Mouse (Mus musculus): Measurements from ENCODE around the gene Dirc2. TPM values are rescaled to one million over a fixed set of nuclear protein-coding genes. Genes with fewer than 3 reads are reported as not detected.

The Dirc2 gene
- polyA plus RNA-seq, 2 experiments, result 20.5 to 22.9 TPM

DNA sequence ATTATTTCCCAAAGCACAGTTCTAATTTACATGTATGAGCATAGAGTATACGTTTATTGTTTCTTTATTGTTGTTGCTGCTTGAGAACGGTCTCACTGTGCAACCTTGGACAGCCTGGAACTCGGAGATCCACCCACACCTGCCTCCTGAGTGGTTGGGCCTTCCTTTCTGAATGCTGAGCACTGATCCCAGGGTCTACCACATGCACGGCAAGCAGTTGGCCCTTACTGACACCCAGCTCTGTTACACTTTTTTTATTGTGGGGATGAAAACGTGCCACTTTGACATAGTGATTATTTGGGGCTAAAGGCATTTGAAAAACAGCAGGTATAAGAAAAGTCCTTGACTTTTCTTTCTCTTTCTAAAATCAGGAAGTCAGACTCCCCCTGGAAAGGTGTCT is 12.5 kb upstream of the Dirc2 start:
- H3K9me3 ChIP-seq (ENCODE audit: control insufficient read depth, low read length), result no peaks in the 10 kb centered on the region
- H3K4me2 ChIP-seq (replicated peaks; ENCODE audit: low read depth, low read length, severe bottlenecking), result no peak overlapping the region
- no peak for DNase-seq (ENCODE audit: low spot score)
- no peak for TF ChIP-seq POLR2A (IDR thresholded peaks at IDR 0.05; ENCODE audit: borderline replicate concordance, extremely low read depth, insufficient read depth, insufficient read length)
- ATAC-seq (ENCODE audit: low FRiP score, low read depth), result no peak
- no peaks in the 10 kb centered on the region for H3K4me1 ChIP-seq (ENCODE audit: control insufficient read depth, insufficient read depth, low read length)
- no peaks in the 10 kb centered on the region for H3K27me3 ChIP-seq (ENCODE audit: control insufficient read depth, insufficient read depth, low read length)
- 79% methylated on average over 5 of the region's 5 CpGs for WGBS
- no peak overlapping the region for H3K27ac ChIP-seq (replicated peaks; ENCODE audit: low read depth, low read length)
- no peak overlapping the region for H3K4me3 ChIP-seq (replicated peaks; ENCODE audit: low read length)
- H3K9ac ChIP-seq (ENCODE audit: low read depth, low read length, severe bottlenecking), result no peak overlapping the region
- no peaks in the 10 kb centered on the region for H3K36me3 ChIP-seq (ENCODE audit: control insufficient read depth, insufficient read depth, low read length)

DNA sequence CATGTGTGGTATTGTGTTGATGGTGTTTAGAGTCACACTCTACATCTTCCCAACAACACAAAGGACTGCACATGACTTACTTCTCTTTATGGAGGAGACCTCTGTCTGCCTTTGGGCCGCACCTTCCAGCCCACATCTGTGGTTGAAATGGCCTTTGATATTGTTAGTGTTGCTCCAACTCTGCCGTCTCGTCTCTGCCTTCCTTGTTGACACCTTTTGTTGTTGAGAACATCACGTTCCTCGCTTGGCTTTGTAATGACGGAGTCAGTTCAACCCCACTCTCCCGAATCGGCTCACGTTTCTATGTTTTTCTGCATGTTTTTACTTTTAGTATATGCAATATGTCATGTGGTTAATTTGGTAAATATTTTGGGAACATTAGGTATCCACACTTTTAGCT is 11.9 kb upstream of the Dirc2 start:
- Histone ChIP-seq H3K4me3 (replicated peaks; ENCODE audit: low read length) (no peak overlapping the region), H3K4me1 (ENCODE audit: control insufficient read depth, insufficient read depth, low read length) (no peaks in the 10 kb centered on the region), H3K27ac (replicated peaks; ENCODE audit: low read depth, low read length) (no peak overlapping the region), H3K9ac (ENCODE audit: low read depth, low read length, severe bottlenecking) (no peak overlapping the region), H3K36me3 (ENCODE audit: control insufficient read depth, insufficient read depth, low read length) (no peaks in the 10 kb centered on the region), H3K9me3 (ENCODE audit: control insufficient read depth, low read length) (no peaks in the 10 kb centered on the region), H3K27me3 (ENCODE audit: control insufficient read depth, insufficient read depth, low read length) (no peaks in the 10 kb centered on the region), H3K4me2 (replicated peaks; ENCODE audit: low read depth, low read length, severe bottlenecking) (no peak overlapping the region)
- no peak for TF ChIP-seq POLR2A (IDR thresholded peaks at IDR 0.05; ENCODE audit: borderline replicate concordance, extremely low read depth, insufficient read depth, insufficient read length)
- 90% methylated on average over 9 of the region's 9 CpGs for WGBS
- ATAC-seq (ENCODE audit: low FRiP score, low read depth) (no peak), DNase-seq (ENCODE audit: low spot score) (no peak)

DNA sequence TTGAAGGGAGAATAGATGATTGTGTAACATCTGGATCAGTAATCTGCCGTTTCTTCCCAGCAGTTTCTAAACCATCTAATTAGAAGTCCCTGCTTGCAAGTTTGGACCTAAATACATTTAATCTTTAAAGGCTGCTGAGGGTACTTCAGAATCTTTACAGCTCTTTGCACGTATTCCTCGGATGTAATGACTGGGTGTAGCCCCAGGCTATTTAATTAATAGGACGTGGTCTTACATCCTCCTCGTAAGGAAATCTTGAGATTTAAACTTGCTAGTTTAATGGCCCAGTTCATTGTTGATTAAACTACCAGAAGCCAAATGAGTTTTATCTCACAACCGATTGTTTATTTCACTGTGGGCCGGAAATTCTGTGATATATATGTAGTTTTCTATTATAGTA is 10.5 kb upstream of the Dirc2 start:
- H3K9me3 ChIP-seq (ENCODE audit: control insufficient read depth, low read length), result no peaks in the 10 kb centered on the region
- H3K27me3 ChIP-seq (ENCODE audit: control insufficient read depth, insufficient read depth, low read length), result no peaks in the 10 kb centered on the region
- no peak overlapping the region for H3K4me3 ChIP-seq (replicated peaks; ENCODE audit: low read length)
- no peaks in the 10 kb centered on the region for H3K36me3 ChIP-seq (ENCODE audit: control insufficient read depth, insufficient read depth, low read length)
- DNase-seq (ENCODE audit: low spot score) (no peak), ATAC-seq (ENCODE audit: low FRiP score, low read depth) (no peak)
- H3K27ac ChIP-seq (replicated peaks; ENCODE audit: low read depth, low read length), result no peak overlapping the region
- H3K4me2 ChIP-seq (replicated peaks; ENCODE audit: low read depth, low read length, severe bottlenecking), result no peak overlapping the region
- no peak for TF ChIP-seq POLR2A (IDR thresholded peaks at IDR 0.05; ENCODE audit: borderline replicate concordance, extremely low read depth, insufficient read depth, insufficient read length)
- no peaks in the 10 kb centered on the region for H3K4me1 ChIP-seq (ENCODE audit: control insufficient read depth, insufficient read depth, low read length)
- H3K9ac ChIP-seq (ENCODE audit: low read depth, low read length, severe bottlenecking), result no peak overlapping the region
- WGBS, result 32% methylated on average over 7 of the region's 7 CpGs

DNA sequence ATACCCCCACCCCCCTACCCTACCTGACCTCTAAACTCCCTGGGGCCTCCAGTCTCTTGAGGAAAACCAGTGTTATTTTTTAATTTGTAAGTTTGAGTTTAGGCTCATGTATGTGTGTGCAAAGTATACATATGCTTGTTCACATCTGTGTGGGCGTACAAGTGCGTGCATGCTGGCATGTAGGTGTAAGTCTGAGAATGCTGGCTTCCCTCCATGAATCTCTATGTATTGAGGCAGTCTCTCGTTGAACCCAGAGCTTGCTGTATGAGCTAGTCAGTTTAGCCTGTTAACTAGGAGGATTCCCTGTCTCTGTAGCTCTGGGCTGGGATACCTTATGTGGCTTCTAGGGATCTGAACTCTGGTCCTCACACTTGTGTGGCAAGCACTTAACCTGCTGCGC is 8.6 kb upstream of the Dirc2 start:
- Histone ChIP-seq H3K36me3 (ENCODE audit: control insufficient read depth, insufficient read depth, low read length) (no peaks in the 10 kb centered on the region), H3K4me3 (replicated peaks; ENCODE audit: low read length) (no peak overlapping the region), H3K9me3 (ENCODE audit: control insufficient read depth, low read length) (no peaks in the 10 kb centered on the region), H3K9ac (ENCODE audit: low read depth, low read length, severe bottlenecking) (no peak overlapping the region), H3K4me1 (ENCODE audit: control insufficient read depth, insufficient read depth, low read length) (no peaks in the 10 kb centered on the region), H3K27me3 (ENCODE audit: control insufficient read depth, insufficient read depth, low read length) (no peaks in the 10 kb centered on the region), H3K4me2 (replicated peaks; ENCODE audit: low read depth, low read length, severe bottlenecking) (no peak overlapping the region), H3K27ac (replicated peaks; ENCODE audit: low read depth, low read length) (no peak overlapping the region)
- 87% methylated on average over 4 of the region's 4 CpGs for WGBS
- DNase-seq (ENCODE audit: low spot score) (no peak), ATAC-seq (ENCODE audit: low FRiP score, low read depth) (no peak)
- no peak for TF ChIP-seq POLR2A (IDR thresholded peaks at IDR 0.05; ENCODE audit: borderline replicate concordance, extremely low read depth, insufficient read depth, insufficient read length)

DNA sequence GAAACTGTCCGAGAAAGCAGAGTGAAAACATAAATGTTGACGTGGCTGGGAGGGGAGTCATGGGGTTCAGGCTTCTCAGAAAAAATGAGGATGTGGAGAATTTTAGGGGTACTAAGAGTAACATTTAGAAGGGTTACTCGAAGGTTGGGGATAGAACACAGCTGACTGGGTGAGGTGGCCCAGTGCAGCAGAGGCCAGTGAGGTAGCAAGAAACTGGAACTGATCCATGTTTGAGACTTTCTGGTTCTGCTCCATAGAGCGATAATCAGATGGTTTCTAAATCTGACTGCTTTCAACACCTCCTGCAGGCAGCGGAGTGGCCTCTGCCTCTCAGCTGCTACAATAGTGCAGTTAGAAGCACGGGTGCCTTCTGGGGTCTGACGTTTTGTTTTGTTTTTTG is 7.6 kb upstream of the Dirc2 start:
- TF ChIP-seq POLR2A (IDR thresholded peaks at IDR 0.05; ENCODE audit: borderline replicate concordance, extremely low read depth, insufficient read depth, insufficient read length), result no peak
- Histone ChIP-seq H3K27ac (replicated peaks; ENCODE audit: low read depth, low read length) (no peak overlapping the region), H3K36me3 (ENCODE audit: control insufficient read depth, insufficient read depth, low read length) (no peaks in the 10 kb centered on the region)

DNA sequence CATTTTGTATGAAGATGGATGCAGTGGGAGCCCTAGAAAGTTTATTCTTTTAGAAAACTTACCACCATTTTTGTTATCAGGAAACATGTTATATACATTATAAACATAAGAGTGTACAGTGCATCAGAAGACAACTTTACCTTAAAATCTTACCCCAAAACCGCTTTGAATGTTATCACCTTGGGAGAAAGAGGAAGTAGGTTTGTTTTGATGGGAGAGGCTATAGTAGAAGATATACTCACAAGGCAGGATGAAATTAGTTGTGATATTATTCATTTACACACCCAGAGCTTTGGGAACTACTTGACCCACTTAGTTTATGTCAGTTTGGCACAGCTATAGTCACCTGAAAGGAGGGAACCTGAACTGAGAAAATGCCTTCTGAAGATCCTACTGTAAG is 6.7 kb upstream of the Dirc2 start:
- Histone ChIP-seq H3K36me3 (ENCODE audit: control insufficient read depth, insufficient read depth, low read length) (no peaks in the 10 kb centered on the region), H3K4me1 (ENCODE audit: control insufficient read depth, insufficient read depth, low read length) (peaks cover 5% of the 10 kb centered on the region), H3K27ac (replicated peaks; ENCODE audit: low read depth, low read length) (no peak overlapping the region), H3K4me3 (replicated peaks; ENCODE audit: low read length) (no peak overlapping the region), H3K27me3 (ENCODE audit: control insufficient read depth, insufficient read depth, low read length) (no peaks in the 10 kb centered on the region), H3K9me3 (ENCODE audit: control insufficient read depth, low read length) (no peaks in the 10 kb centered on the region), H3K4me2 (replicated peaks; ENCODE audit: low read depth, low read length, severe bottlenecking) (no peak overlapping the region), H3K9ac (ENCODE audit: low read depth, low read length, severe bottlenecking) (no peak overlapping the region)
- no peak for TF ChIP-seq POLR2A (IDR thresholded peaks at IDR 0.05; ENCODE audit: borderline replicate concordance, extremely low read depth, insufficient read depth, insufficient read length)
- no peak for DNase-seq (ENCODE audit: low spot score)
- WGBS, result 93% methylated on average over 1 of the region's 1 CpGs
- ATAC-seq (ENCODE audit: low FRiP score, low read depth), result no peak

More for the DNA sequence above, 7.6 kb upstream of the Dirc2 start:
- H3K4me1 ChIP-seq (ENCODE audit: control insufficient read depth, insufficient read depth, low read length), result no peaks in the 10 kb centered on the region
- WGBS, result 91% methylated on average over 7 of the region's 7 CpGs
- no peak overlapping the region for H3K4me3 ChIP-seq (replicated peaks; ENCODE audit: low read length)
- no peak overlapping the region for H3K9ac ChIP-seq (ENCODE audit: low read depth, low read length, severe bottlenecking)
- no peaks in the 10 kb centered on the region for H3K27me3 ChIP-seq (ENCODE audit: control insufficient read depth, insufficient read depth, low read length)
- H3K4me2 ChIP-seq (replicated peaks; ENCODE audit: low read depth, low read length, severe bottlenecking), result no peak overlapping the region
- ATAC-seq (ENCODE audit: low FRiP score, low read depth) (no peak), DNase-seq (ENCODE audit: low spot score) (no peak)
- no peaks in the 10 kb centered on the region for H3K9me3 ChIP-seq (ENCODE audit: control insufficient read depth, low read length)
